Mouse (Mus musculus): ENCODE results near the gene Gm49486. TPM values are rescaled to one million over a fixed set of nuclear protein-coding genes. Genes with fewer than 3 reads are reported as not detected.
A peak's percentile ranks its signal among the peaks of the same experiment; 100 is the strongest.

The Gm49486 gene
- under 1 TPM; 0.45 to 0.54 TPM for total RNA-seq (2021)
- long read RNA-seq, experiment 1: 0 reads
- long read RNA-seq, experiment 2: 0 reads

DNA sequence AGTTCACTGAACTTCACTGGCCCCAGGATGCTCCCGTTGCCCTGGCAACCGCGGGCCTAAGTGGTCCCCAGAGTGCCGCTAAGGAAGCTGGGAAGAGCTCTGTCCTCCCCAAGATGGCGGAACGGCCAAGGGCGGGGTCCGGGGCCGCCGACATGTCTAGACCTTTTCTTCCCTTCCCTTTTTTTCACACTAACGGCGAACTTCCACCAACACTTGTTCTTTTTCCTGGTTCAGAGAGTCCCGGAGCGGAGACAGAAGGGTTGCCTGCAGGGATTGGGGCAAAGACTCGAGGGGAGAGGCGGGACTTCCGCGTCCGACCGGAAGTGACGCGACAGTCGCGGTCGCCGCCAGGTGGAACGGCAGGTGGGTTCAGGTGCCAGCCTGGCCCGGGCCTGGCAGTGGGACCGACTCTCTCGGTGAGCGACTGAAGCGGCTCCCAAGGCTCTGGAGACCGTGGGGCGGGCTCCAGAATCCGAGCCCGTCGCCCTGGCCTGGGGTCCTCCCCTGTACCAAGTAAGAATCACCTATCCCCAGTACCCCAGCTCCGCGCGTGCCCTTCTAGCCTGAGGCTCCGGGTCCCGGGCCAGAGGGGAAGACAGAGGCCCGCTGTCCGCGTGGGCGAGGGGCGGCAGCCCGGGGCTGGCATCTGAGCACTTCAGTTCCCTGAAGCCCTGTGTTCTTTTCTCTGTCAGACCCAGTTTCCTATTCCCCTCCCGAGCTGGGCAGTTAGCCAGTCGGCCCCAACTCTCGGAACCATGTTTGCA, at the start of gene Gm49486, which contains the start of gene Pick1:
Gene Gm49486, plus strand, starts transcription at position 334 of the 764 bp plus-strand sequence.
Gene Pick1, plus strand, starts transcription at position 116 of the 764 bp plus-strand sequence.
- peak; percentile 90 for DNase-seq

DNA sequence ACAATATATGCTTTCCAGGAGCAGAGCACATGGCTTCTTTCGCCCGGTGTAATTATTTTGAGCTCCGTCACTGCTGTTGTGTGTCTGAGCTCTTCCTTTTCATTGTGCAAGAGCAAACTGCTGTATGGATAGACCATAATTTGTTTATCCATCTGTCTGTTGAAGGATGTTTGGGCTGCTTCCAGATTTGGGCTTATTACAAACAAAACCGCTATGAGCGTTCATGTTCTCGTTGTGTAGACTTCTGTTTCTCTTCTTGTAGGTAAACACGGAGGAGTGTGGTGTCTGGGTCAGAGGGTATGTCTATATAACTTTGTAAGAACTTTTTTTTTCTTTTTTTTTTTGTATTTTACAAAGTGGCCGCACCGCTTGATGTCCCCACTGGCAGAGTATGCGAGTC, 44.0 kb upstream of the Gm49486 start:
- no peak for DNase-seq

DNA sequence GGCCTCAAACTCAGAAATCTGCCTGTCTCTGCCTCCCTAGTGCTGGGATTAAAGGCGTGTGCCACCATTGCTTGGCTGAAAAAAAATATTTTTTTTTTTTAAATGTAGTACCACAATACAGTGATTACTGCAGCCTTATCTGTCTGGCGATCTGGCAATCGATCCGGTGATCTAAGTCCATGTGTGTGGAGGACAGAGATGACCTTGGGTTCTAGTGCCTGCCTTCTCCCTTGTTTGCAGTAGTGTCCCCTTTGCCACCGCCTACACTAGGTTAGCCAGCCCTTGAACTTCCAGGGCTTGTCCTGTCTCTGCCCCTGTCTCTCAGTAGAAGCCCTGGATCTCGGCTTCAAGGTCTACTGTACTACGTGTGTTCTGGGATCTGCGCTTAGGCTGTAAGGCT, 41.4 kb upstream of the Gm49486 start:
- no peak for DNase-seq

DNA sequence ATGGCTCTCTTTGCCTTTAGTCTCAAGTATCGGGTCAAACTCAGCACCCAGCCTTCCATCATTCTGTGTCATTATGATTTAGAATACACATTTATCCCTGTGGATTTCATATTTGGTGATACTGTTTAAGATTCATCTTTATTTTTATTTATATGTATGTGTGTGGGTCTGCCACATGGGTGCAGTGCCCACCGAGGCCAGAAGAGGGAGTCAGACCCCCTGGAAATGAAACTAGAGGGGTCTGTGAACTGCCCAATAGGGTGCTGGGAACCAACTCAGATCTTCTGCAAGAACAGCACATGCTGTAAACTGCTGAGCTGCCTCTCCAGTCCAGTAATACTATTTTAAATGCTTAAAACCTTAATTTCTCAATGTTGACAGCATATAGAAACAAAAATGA, 37.8 kb upstream of the Gm49486 start:
- DNase-seq: no peak

DNA sequence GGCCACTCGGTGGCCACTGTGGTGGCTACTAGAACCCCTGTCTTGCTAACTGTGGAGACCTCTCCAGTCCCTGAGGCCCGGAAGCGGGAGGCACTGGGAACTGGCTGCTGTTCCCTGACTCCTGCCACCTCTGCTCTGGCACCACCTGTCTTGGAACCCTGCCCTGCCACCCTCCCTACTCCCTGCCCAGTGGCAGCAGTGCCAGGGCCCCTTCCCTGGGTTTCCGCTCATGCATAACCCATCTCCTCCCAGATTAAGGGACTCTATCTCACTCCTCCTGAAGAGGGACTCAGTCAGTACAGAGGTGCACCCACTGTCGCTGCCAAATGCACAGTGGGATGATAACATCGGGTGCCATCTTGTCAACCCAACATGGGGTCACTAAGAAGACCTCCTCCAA, 36.7 kb upstream of the Gm49486 start:
- DNase-seq: peak; percentile 32

DNA sequence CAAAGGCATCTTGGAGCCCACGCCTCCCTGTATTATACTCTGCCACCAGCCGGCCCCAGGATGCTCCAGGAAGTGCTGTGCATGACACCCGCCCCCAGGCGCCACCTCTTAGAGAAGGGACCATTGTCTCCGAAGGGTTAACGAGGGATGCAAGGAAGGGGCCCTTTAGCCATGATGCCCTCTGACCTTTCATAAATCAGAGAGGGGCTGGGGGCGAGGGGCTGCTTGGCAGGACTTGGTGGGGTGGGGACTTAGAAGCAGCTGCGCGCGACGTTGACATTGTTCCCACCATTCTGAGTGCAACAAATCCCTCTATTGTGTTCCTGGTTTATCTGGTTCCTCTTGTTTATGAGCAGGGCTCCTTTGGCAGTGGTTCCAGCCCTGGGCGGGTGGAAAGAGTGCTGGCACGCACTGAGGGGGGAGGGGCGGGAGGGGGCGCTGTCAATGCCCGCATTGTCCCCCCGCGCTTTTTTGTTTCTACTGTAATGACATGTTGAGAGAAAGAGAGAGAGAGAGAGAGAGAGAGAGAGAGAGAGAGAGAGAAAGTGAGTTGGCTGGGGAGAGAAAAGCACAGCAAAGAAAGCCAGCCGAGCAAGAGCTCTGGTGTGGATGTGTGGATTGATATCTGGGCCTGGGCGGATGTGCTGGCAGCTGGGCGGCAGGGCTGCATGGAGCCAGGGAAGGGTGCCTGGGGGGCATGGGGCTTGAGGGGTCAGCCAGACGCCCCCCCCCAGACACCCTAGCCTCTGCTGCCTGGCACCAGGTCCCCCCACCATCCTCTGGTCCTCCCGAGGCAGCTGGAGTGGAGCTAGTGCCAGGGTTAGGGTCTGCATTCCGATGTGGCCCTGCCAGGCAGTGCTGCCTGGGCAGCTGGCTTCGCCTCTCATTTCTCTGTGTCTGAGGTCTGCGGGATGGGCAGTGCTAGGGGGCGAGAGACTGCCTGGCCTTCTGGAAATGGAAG, 36.0 kb upstream of the Gm49486 start:
- DNase-seq: peak; percentile 48

DNA sequence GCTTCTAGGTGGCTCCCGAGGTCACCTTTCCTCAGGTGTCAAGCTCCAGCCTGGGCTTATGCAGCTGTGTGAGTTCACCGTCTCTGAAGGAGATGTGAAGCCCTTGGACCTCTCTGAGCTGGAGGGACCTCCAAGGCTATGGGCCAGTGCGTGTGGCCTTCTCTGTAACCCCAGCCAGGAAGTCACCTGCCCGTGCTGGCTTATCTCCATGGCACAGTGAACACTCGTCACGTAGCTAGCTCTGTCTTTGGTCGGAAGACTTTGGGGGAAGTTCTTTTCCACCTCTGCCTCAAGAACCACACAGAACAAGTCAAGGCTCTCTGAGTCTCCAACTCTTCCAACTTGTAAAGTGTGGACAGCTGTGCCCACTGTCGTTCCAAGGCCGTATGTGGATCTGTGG, 35.1 kb upstream of the Gm49486 start:
- no peak for DNase-seq

DNA sequence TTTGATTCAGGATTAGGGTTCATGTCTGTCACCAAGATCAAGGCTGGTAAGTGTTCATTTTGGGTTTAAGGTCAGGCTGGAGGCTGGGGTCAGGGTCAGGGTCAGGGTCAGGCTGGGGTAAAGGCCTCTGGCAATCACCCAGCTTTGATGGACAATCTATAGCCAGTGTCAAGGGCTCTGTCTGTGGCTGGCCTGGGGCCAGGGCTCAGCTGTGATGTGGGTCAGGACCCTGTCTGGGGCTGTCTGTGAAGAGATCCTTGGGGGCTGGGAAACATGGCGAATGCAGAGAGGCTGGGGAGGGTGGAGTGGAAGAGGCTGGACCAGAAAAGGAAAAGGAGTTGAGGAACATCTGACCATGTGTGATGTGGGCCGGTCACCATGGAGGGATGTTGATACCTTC, 34.2 kb upstream of the Gm49486 start:
- no peak for DNase-seq

DNA sequence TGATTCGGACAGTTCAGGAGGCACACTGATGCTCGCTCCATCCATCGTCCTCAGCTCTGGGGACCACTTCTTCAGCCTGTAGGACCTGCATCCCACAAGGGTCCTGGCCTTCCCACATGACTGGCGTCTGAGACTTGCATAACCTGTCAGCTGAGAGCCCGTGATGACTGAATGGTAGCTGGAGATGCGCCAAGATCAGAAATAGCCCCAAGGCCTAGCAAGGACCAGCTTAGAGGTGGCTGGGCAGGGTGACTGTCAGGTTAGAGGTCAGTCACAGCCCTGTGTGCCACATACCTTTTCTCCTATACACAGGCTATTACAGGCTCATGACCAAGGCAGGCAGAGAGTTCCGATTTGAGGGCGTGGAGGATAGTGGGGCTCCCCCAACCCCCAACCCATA, 33.7 kb upstream of the Gm49486 start:
- DNase-seq: no peak

DNA sequence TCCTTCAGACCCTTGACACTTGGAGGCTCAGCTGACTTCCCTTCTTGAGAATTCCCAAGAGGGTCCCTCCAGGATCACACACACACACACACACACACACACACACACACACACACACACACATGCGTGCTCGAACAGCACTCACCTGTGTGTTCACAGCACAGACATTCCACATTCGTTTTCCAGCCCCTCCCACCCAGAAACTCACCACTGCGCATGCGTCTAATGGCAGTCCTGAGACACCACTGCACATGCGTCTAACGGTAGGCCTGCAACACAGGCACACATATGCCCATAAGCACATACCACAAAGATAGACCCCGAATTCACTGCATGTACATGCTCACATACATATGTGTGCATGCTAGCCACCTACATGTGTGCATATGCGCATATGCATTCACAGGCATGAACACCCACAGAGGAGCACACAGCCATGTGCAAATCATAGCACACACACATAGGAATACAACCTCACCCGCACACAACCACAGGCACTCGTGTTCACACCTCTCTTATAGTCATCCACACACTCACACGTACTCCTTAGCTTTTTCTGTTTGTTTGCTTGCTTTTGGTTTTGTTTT, 29.7 kb upstream of the Gm49486 start:
- no peak for DNase-seq

DNA sequence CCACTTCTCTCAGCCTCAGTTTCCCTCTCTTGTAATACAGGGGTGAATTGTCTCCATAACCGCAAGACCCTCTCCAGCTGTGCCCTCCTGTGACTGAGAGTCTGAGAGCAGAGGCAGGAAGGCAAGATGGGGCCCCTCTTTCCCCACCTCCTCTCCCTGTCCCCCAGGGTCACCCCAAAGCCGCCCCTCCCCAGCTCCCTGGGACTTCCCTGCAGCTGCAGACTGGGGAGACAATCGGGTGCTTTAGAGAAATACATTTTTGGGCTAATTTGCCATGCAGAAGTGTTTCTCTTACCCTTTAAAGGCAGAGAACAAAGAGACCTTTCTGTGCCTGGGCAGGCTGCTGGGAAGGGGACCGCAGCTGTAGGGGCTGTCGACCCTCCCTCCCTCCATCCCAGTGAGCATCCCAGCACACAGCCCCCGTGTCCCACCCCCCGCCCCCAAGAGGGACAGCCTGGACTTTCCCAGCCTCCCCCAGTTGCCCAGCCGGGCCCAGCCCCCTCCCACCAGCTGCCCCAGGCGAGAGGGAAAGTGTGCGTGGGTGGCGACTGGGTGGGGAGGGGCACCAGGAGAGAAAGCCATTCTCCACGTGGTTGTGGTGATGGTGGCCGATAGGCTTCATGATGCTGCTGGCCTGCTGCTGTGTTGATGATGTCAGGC, 27.6 kb upstream of the Gm49486 start:
- DNase-seq: no peak

DNA sequence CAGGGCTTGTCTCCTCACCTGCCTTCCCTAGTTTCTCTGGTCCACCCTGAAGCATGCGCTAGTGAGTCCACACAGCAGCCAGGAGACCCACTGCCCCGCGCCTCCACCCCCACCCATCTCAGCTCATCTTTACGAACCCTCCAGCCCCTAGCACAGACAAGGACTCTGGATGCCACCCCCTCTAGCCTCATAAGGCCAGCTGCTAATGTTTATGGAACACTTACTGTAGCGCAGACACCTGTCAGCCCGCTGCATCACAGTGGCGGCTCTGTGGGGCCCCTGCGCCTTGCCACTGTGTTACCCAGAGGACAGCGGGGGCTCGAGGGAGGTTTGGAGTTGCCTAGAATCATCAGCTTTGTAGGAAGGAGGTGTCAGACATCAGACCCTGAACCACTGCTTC, 26.6 kb upstream of the Gm49486 start:
- DNase-seq: no peak

DNA sequence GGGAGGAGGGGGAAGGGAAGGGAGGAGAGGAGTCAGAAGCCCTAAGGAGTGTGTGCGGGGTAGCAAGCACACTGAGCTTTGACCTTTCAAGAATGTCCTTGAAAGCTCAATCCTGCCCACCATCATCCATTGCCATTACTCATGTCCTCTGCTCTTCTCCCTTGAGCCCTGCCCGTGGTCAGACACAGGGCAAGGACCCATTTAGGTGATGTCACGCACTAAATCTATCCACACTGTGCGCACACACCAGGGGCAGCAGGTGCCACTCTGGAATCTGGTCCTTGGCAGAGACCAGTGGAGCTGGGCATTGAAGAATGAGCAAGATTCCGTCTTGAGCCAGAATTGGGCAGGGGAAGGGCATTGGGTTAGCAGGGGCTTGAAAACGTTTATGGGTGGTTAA, 21.0 kb upstream of the Gm49486 start:
- no peak for DNase-seq

DNA sequence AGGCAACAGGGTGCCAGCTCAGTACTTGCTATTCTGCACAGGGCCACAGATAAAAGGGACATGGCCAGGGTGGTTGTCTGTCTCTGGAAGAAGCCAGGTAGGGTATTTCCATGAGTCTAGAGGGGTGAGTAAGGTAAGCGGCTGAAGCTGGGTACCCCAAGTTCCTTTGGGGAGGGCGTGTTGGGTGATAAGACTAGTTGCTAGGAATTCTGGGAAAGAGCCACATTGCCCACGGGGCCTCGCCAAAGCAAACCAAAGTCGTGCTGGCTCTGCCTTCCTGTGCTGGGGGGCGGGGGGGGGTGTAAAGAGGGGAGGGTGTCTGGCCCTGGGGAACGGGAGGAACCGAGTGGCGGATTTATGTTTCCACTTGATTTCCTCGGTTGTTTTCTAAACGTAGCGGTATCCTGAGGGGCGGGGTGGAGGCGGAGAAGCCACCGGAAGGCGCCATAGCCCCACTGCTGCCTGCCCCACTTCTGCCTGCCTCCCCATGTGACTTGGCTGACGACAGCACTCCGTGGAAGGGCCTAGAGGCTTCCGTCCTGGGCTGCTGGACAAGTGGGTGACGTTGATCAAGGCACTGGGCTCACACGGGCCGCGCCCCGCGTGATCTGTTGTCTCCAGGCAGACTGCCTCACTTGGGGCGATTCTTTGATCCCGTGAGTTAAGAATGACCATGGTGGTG, 20.3 kb upstream of the Gm49486 start:
- DNase-seq: no peak

DNA sequence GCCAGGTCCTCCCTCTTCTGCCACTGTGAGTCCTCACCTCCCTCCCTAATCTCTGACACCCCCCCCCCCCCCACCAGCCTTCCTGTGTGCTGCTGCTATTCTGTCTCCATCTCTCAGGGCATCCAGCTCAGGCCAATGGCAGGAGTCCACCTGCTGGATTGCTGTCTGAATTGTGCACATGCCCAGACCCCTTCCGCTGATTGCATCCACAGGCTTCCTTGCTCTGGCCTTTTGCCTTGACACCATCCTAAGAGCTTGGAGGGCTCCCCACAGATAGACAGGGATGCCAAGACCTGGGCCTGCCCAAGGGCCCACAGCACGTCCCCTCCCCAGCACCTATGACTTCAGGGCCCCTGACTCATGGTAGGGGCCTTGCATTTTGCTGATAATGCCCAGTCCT, 18.8 kb upstream of the Gm49486 start:
- DNase-seq: peak; percentile 38

DNA sequence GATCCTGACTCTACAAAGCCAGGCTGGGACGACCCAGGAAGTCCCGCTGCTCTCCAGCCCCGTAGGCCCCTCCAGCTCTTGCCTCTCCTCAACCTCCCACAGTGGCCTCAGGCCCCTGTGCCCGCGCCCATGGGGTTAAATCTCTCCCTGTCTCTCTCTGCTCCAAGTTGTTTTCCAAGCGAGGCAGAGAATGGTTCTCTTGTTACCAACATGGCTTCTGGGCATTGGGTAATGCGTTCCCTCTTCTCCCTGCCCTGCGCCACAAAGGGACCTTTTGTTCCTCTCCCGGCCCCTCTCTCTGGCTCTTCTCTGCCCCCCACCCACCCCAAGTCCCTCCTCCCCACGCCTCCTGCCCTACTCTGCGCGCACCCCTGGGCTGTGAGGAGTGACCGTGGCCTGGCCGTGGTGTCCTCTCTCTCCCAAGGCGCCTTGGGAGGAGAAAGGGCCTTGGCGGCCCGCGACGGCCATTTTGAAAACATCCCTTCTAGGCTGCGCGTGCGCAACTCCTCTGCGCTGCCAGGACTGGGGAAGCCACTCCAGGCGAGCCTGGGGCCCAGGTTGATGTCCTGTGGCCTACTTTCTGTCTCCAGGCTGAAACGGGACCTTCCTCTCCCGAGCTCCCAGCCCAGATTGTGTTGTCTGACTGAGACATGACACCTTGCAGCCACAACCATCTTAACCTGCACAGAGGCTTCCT, 16.3 kb upstream of the Gm49486 start:
- no peak for DNase-seq

DNA sequence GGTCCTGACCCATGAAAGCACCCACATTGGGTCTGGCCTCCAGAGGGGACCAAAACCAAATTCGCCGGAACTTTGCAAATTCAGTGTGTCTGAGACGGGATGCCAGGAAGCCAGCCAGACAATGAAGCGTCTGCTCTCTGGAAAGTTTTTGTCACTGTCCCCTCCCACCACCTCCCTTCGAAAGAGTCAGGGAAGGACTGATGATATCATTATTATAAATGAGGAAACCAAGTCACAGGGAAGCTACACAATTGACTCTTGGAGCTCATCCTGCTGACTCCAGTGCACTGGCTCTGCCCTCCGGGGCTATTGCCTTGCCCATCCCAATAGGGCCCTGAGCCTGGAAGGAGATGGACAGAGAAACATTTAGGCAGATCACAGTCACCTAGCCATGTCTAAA, 15.6 kb upstream of the Gm49486 start:
- no peak for DNase-seq

DNA sequence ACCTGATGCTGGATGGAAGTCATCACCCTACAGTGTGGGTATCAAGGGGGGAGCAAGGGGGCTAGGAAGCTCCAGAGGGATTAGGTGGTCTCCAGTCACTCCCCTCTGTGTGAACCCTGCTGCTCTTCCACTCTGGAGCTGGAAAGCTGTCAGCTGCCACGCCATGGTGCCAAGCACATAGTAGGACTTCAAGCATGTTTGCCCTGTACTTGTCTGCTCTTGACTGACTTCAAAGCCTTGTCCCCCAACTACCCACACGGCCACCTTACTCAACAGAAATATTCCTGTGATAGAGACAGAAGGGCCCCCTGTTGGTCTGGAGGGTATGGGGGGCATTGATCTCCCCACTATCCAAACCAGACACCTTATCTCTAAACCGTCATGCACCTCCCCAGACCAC, 13.0 kb upstream of the Gm49486 start:
- DNase-seq: no peak

DNA sequence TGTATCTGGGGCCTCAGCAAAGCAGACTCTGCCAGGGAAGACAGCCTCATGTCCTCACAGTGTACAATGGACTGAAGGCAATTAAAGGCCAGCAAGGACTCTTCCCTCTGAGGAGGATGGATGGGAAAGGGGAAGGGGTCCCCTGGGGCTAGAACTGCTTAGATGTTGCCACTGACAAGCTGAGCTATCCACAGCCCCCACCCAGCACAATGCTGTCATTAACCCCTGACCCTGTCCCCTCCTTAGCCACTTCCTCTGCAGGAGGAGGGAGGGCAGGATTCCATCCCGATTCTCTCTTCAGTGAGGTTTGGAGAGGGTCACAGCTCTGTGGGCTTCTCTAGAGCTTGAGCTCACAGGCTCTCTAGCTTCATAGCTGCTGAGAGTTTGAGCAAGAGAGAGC, 9.6 kb upstream of the Gm49486 start:
- DNase-seq: no peak

DNA sequence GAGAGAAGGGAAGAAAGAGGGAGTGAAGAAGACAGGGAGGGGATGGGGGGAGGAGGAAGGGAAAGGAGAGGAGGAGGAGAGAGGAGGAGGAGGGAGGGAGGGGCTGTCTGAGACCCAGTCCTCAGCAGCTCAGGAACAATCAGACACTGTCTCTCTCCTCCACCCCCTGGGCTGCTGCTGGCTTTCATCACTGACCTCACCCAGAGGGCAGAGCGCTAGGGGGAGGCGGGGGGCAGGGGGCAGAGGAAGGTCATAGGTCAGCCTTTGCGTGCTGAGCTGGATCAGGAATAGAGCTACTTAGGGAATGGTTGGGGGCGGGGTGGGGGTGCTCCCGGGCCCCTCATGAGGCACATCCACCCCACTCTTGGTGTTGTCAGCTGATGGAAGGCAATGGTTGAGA, 5.5 kb upstream of the Gm49486 start:
- DNase-seq: no peak

DNA sequence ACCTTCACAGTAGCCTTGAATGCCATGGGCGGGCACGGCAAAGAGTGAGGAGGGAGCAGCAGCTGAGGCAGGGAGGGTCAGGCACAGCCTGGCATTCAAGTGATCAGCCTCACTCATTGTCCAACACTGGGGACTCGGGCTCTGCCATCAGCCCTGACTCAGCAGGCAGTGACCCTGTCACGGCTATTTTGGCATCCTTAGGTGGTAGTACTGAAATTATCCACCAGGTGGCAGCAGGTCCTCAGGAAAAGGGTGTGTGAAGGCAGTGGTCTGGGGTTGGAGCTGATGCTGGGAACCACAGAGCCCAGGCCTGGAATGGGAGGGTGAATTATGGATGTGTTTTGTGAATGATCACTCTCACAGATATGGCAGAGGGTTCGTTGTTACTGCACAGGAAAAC, 4.5 kb upstream of the Gm49486 start:
- DNase-seq: peak; percentile 84

Measured in gastrocnemius, postnatal 10 days (tissue).